Mouse (Mus musculus) frontal cortex, postnatal 10 days (tissue): Measurements from ENCODE around the gene Hoxd12.

Experiments used
- DNase-seq, 2 experiments: peaks; one replicate each; pipeline ENCODE4 v3.0.0; 2022; ENCODE audit warnings: low spot score in 2 of 2, mixed read lengths in 1 of 2

Gene Hoxd12

DNA sequence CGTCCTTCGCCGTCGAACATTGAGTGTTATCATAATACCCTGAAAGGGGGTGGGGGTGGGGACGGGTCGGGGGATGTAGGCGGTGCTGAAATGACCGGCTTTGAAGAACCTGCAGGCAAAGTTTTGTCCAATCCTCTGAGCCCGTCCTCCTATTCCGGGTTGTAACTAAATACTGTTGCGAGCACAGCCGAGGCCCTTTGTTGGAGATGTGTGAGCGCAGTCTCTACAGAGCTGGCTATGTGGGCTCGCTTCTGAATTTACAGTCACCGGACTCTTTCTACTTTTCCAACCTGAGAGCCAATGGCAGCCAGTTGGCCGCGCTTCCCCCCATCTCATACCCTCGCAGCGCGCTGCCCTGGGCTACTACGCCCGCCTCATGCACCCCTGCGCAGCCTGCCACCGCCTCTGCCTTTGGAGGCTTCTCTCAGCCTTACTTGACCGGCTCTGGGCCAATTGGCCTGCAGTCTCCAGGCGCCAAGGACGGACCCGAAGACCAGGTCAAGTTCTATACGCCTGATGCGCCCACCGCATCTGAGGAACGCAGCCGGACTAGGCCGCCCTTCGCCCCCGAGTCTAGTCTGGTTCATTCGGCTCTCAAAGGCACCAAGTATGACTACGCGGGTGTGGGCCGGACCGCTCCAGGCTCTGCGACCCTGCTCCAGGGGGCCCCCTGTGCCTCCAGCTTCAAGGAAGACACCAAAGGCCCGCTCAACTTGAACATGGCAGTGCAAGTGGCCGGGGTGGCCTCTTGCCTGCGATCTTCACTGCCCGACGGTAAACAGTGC, at the start of gene Hoxd12:
Hoxd12 (plus strand) TSS at position 133 of the 785 bp plus-strand sequence.
- no peak for DNase-seq

DNA sequence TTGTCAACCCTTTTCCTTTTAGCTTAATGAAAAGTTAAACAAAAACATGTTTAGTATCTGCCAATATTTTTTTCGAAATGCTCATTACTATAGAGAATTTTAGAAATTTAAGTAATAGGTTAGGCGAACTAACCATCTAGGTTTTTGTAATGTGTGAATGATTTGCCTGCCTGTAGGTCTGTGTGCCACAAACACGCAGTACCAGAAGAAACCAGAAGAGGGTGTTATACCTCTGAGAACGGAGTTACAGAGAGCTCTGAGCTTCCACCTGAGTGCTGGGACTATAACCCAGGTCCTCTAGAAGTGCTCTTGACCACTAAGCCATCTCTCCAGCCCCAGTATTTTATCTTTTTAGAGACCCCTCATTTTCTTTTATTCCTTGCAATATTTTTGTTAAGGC, 39.4 kb upstream of the Hoxd12 start:
- no peak for DNase-seq

DNA sequence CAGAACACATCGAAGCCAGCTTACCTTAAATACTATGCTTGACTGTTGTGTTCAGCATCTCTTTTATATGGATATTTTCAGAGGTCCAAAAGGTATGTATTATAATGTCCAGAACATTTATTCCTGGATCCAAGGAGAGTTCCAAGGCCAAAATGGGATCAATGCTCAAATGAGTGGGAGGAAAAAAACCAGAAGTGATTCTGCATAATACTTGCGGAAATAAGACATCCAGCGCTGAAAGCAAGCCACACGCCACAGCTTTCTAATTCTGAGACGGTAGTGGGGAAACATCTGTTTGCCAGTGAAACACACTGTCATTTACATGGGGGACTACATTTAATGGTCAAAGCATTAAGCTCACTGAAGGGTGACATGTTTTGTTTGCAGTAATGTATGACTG, 32.4 kb upstream of the Hoxd12 start:
- no peak for DNase-seq

DNA sequence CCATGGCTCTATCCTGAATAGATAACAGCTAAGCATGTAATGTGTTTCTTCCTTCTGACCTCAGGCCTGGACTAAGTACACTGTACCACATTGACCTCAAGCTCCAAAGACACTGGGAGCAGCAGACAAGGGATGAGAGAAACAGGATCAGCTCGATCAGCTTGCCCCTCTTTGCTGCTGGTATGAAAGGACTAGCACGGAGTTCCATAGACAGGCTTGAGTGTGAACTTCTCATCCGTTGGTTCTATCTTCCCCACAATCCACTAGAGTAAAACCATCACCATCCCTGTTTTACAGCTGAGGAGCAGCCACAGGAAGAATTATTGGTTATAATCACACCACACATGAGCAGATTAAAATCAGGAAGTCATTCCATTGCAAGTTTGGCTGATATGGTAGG, 29.2 kb upstream of the Hoxd12 start:
- DNase-seq, result no peak

DNA sequence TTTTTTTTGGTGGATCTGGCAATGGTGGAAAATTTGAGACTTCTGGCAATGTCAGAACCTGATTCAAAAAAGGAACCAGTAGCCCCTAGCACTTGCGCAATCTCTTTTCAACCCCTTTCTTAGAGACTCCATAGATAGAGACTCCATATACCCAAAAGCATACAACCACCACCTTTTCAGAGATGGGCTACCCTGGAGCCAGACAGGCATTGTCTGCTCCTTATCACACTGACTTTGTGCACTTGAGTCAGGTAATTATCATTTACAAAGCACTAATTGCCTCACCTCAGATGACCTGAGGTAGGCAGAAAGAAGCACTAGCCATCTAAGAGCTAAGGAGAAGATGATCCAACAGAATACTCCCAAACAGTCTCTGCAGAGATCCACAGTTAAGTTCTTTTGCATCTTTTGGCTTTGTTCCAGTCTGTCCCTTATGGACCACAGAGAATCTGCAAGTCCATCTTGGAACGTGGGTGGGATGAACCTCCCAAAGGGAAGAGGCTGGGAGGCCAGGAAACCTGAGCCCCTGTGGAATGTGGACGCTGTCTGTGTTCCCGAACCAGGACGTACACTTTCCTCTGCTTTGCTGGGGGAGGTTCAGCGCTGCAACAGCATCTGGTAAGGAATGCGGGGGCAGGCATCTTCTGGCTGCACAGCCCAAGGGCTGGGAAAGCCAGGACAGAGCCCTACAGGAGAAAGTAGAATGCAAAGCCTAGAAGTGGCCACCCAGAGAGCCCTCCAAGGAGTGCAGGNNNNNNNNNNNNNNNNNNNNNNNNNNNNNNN, 27.5 kb upstream of the Hoxd12 start:
- no peak for DNase-seq

DNA sequence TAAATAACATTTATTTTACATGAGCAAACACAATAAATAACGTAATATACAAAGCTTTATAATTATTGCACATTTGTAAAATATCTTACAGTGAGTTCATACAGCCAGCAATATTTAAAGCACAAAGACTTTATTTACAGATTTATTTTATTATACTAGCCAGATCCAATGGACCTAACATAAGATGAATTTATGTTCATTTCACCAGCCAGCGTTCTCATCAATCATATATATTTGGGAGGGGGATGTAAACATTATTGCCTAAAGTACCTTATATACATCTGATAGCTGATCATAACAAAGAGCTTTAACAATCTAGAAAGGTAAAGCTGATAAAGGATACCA, 21.8 kb upstream of the Hoxd12 start:
- DNase-seq, result no peak

DNA sequence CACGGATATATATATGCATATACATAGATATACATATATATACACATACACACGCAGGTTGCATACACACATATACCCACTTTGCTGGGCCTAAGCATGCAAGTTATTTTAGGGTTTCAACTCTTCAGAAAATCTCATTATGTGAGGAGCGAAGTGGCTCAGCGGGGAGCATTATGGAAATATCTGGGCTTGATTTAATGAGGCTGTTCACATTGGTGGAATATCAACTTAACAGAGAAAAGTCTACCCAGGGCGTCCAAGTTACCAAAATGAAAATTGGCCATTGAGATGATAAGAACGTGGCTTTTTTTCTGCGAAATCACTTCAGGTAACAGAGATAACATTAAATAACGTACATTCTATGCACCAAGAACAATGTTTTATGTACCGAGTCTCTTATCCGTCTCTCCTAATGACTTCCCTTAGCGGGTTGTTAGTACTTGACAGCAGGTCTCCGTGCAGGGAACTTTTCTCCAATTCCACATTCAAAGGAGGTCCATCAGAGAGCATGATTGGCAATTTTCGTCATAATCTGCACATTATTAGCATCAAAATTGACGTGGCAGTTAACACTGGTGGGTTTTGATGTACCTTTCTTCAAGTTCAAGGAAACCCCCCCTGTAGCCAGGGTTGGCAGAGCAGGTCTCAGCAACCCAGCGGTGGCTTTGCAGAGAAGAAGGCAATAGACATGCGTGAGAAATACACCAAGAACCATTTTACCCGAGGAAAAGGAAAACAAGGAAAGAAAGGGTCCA, 20.9 kb upstream of the Hoxd12 start:
- no peak for DNase-seq

DNA sequence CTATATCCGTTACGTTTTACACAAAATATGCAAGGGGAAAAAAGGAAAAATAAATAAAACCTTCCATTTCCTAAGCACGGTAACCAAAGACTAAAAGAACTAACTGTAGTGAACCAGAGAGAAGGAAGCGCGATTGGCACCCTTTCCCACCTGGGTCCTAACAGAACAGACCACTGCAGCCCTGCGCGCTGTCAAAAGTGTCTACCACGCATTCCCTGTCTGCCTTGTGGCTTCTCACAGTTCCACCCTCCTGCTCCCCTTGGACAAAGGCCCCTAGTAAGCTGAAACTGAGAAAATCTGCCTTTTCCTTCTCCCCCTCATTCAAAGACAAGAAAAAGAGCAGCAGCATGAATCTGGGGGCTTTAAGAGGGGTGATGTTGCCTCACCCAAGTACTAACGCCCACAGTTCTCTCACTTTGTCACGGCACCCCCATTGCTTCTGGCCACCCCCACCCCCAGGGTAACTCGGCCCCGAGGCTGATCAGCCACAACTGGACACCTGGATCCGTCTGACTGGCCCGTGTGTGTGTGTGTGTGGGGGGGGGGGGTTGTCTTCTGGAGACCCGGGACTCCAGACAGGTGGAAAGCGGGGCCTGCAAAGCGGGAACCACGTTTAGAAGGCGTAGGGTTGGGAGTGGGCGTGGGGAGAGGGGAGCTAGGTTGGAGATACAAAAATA, 19.9 kb upstream of the Hoxd12 start:
- DNase-seq, result no peak

DNA sequence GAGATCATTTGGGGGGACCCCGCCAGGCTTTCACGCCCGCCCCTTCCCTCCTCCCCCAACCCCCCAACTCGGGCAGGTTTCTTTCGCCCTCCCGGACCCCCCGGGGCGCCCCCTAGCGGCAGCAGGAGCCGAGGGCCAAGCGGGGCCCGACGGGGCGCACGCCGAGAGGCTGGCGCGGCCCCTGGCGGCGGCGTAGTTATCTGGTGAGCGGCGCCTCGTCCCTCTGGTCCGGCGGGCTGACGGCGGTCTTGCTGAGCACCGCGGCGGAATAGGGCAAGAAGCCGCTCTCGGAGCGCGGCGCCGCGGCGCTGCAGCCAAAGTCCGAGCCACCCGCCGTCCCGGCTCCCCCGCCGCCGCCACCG, 19.4 kb upstream of the Hoxd12 start:
- DNase-seq, result no peak

DNA sequence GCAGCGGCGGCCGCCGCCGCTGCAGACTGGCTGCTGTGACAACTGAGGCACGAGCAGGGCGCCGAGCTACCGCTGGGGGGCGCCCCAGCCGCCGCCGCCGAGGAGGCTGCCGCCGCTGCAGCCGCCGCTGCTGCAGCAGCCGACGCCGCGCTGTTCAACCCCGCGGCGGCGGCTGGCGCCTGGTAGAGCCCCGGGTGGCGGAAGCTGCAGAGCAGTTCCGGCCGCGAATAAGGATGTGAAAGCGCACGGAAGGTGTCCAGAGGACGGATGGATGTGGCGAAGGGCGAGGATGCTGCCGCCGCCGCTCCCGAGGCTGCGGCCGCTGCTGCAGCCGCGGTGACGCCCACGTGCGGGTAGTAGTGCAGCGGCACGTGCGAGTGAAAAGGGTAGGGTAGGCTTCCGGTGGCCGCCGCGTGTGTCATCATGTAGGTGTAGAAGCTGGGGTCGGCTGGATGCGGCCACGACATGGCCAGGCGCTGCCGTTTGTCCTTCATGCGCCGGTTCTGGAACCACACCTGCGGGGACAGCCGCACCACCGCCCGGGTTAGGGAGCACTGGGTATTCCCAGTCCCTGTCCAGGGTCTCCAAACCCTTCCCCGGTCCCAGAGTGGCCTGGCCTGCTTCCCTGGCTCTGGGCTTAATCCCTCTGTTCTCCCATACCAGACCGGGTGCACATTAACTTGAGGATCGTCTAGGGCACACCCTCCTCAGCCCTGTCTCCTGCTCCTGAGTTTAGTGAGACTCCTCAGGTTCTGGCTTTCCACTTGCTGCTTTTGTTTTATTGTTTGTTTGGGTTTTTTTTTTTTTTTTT, 18.8 kb upstream of the Hoxd12 start:
- DNase-seq, result no peak

DNA sequence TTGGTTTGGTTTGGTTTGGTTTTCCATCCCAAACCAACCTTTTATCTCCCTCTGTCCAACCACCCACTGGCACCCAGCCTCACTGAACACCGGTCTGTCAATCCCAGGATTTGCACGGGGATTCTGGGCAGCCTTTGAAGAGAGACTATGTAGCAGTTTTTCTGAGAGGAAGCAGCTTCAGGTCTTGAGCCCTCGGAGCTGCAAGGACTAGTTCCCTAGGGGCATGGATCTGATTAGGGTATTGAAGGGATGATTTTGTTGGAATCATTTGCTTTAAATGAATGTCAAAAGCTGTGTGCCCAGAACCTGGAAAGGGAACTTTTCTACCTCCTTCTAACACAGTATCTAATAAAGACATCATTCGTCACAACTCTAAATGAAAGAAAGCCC, 18.2 kb upstream of the Hoxd12 start:
- no peak for DNase-seq

DNA sequence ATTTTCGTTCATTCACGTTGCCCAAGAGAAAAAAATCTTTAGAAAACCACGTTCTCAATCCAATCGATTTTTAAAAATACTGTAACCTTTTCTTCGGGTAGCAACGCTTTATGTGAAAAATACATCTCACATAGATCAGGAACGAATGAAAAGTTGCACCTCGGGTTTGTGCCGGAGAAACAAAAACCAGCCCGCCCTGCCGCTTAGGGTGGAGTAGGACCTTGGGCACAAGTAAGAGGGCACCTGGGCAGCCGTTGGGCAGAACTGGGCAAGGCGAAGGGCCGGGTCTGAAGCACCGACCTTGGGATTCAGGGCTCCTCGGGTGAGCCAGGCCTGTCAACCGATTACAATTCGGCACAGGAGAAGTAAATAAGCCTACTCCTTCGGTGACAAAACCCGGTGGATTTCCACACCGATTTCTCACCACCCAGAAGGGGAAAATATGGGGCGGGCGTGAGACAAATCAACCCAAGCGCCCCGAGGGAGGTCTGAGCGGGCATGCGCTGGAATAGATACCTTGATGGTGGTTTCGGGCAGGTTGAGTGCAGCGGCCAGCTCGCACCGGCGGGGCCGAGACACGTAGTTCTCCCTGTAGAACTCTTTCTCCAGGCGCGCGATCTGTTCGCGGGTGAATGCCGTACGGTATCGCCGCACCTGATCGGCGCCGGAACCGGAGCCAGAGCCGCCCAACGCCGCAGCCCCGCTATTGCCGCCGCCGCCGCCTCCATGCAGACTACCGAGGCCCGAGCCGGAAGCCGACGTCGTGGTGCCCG, 17.4 kb upstream of the Hoxd12 start:
- DNase-seq, result no peak

DNA sequence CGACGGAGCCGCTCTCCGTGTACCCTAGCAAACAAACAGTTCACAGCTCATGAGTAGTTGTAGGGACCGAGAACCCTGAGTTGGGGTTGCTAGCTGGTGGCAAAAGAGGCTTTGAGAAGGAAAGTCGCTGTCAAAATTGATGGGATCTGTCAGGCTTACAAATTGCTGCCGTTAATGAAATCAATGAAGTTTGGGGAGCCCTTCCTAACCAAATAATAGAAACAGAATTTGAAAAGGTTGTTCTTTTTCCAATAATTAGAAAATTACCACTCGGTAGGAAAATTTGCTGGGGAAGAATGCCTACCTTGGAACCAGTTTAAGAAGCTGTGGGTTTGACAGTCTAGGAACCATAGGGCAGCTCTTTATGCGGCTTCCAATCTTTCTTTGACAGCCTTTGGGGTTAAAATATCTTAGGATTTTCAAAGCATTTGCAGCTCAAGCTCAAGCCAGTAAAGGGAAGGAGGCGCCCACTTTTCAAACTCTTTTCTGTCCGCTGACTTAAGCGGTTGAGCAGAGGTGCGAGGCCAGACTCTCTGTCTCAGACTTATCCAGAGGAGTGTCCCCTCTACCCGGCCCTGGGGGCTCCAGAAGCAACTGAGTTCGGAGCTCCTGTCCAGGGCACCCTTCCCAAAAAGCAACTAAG, 16.7 kb upstream of the Hoxd12 start:
- DNase-seq, result no peak

DNA sequence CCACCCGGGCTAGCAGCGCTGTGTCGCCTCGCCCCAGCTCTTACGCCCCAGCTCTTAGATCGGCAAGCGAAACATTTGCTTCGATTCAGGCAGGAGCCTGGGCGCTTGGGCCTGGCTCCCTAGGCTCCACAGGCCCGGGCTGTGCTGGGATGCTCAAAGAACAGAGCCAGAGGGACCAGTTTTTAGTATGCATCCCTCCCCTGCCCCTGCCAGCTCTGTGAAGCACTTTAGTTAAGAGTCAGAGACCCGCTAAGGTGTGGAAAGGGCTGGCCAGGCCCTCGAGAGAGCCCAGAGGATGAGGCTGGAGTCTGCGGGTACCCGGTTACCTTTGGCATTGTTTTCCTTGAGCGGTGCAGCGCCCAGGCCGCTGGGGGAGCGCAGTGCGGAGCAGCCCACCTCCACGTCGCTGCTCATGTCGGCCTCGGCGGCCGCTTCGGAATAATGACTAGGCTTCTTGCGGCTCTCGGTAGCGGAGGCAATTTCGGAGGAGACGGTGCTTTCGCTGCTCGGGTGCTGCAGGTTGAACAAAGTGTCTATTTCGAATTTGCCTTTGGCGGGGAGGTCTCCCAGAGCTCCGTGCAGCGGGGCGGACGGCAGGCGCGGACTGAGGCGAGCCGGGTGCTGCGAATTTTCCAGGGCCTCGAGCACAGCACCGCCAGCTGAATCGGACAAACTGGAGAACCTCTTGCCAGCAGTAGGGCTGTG, 16.0 kb upstream of the Hoxd12 start:
- DNase-seq, result no peak

DNA sequence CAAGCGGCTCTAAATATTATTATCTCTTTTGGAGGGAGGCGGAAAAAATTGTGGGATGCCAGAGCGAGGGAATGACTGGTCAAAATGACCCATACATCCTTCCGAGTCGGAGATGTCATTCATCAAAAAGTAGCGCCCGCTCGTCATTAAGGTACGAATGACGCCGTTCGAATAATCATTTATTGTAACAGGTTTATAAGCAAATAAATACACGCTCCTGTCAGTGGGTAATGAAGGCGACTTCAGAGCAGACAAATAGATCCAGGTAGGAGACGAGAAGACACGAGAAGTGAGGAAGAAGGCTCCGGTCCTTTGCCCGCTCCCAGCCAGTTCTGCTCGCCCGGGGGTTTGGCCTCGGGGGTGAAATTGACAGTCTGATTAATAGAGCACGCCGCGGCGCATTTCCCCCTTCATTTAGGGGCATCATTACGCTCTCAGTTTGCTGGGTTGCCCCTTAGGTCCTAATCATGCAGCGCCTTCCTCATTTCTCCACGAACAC, 15.3 kb upstream of the Hoxd12 start, which contains the start of gene Evx2:
Evx2 (minus strand) TSS at position 51 of the 499 bp plus-strand sequence.
- DNase-seq, result no peak

DNA sequence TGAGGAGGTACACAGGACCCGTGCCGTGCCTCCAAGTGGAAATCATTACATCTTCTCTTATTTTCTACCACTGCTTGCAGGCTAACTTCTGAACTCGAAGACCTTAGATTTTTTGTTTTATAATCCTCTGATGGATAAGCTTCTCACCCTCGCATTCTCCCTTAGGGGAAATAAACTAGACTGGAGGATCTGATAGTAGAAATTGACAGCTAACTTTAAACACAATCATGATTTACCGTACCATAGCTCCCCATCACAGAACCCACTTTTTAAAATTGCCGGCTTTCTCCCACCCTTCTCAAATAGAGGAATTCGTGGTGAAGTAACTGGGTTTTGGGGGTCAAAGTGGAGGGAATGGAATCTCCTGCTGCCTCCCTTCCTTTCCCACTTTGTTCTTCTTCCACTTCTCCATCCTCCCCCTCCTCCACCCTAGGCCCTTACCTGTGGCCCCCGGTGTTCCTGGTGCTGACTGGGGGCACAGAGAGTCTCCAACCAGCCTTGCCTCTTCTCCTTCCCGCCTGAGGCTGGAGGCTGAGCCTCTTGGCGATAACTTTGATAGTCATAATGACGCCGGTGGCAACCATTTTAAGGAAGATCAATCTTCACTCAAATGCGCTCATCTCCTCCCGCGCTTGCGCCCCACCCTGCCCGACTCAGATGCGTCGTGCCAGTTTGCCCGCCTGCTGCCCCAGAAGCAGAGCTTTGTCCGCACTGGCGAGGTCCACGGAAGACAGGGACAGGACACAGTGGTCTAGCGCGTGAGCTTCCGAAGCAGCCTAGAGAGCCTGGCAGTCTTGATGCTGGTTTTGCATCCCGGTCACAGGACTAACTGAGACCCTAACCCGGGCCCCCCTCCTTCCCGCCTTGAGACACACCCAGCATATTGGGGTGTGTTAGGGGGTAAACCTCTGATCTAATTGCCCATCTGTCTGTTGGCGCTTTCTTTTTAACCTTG, 14.1 kb upstream of the Hoxd12 start:
- DNase-seq, result no peak

DNA sequence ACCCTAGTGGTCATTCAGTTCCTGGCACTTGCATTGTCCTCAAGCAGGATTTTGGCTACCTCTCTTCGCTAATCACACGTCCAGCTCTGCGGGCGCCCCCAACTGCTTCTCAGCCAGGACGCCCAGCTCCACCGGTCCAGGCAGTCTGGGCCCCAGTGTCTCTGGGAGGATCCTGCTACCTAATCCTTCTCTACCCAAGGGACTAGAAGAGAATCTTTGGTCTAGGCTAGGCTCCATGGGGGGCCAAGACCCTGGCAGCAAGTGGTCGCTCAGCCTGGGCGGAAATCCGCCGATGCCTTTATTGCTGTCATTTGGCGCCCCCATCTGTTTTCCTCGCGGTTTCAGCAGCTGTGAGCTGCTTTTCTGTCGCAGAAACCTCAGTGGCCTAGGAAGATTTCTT, 13.1 kb upstream of the Hoxd12 start:
- peak in 1 of 2 experiments; percentile 42 for DNase-seq
